Mouse (Mus musculus): Measurements from ENCODE around the gene Ccdc78.

GRCm38 (mm10) chr17:25786280-25786679 is at the start of gene Ccdc78:
- TF ChIP-seq POLR2A (IDR thresholded peaks at IDR 0.05; ENCODE audit: insufficient read length, low read depth) (no peak), MAX (IDR thresholded peaks at IDR 0.05; ENCODE audit: low read depth) (no peak), MYOD1 (IDR thresholded peaks at IDR 0.05; ENCODE audit: control insufficient read depth in 1 of 3, insufficient read length in 2 of 3, low read depth in 2 of 3) (no peak), USF1 (IDR thresholded peaks at IDR 0.05; ENCODE audit: low read depth) (no peak)
